Mouse (Mus musculus) cortical plate, adult 2 months (tissue): ENCODE results near the gene Tmc2.

Experiments used
- CTCF ChIP-seq: fragments of 200-500 bp; IDR thresholded peaks from 2 replicates; pipeline ENCODE4 v1.5.1; 2011; ENCODE audit warnings: mild to moderate bottlenecking, control low read depth, low read length; ENCODE audit not compliant: insufficient read depth; ENCODE audit errors: extremely low read depth
- POLR2A ChIP-seq: fragments of 200-500 bp; IDR thresholded peaks from 2 replicates; pipeline ENCODE4 v1.6.1; 2011; ENCODE audit warnings: mild to moderate bottlenecking, low read length, control low read depth; ENCODE audit not compliant: insufficient read depth; ENCODE audit errors: extremely low read depth

- TF ChIP-seq CTCF (no peak), POLR2A (no peak)
These were observed 23.3 kb upstream of the Tmc2 start for GRCm38 (mm10) chr2:130171674-130172073.
